Mouse (Mus musculus) C2C12 (cell line): ENCODE results near the gene Dctpp1.

Source experiments
- CEBPB ChIP-seq: IDR thresholded peaks from one replicate; pipeline ENCODE4 v1.6.1; 2011; ENCODE audit warnings: low read depth, mild to moderate bottlenecking, control low read depth, moderate library complexity
- CTCF ChIP-seq: IDR thresholded peaks from one replicate; pipeline ENCODE4 v1.5.1; 2011; ENCODE audit not compliant: control insufficient read depth, insufficient read depth, insufficient read length
- FOSL1 ChIP-seq: IDR thresholded peaks from one replicate; pipeline ENCODE4 v1.8.0; 2011; ENCODE audit warnings: mild to moderate bottlenecking, low read length; ENCODE audit not compliant: poor library complexity, insufficient read depth, severe bottlenecking
- MAX ChIP-seq: IDR thresholded peaks from one replicate; pipeline ENCODE4 v1.6.1; 2011; ENCODE audit warnings: mild to moderate bottlenecking, control low read depth
- MYOD1 ChIP-seq: IDR thresholded peaks from one replicate; pipeline ENCODE4 v1.6.1; 2011; ENCODE audit warnings: low read depth; ENCODE audit not compliant: control insufficient read depth, insufficient read length
- MYOG ChIP-seq: IDR thresholded peaks from one replicate; pipeline ENCODE4 v1.6.1; 2011; ENCODE audit not compliant: control insufficient read depth, insufficient read length; ENCODE audit errors: extremely low read depth
- USF1 ChIP-seq: IDR thresholded peaks from one replicate; pipeline ENCODE4 v1.6.1; 2011; ENCODE audit warnings: low read depth, mild to moderate bottlenecking, control low read depth, moderate library complexity

- TF ChIP-seq CTCF = no peak
- TF ChIP-seq MAX = no peak
- TF ChIP-seq CEBPB = no peak
- no peak for TF ChIP-seq MYOD1
- TF ChIP-seq MYOG = no peak
- no peak for TF ChIP-seq USF1
- no peak for TF ChIP-seq FOSL1
These were observed 26.7 kb downstream of the Dctpp1 start for GRCm38 (mm10) chr7:127233765-127234164.
